Mouse (Mus musculus) bone marrow macrophage, adult 2 months (primary cell): ENCODE measurements at regions not wholly inside any gene's neighbourhood (a gene's known extent, or its start where the extent isn't known, plus 50 kb on each side); places are given as distances from the start of the nearest gene placed in this dataset.

Experiments used
- CTCF ChIP-seq: IDR thresholded peaks from 2 replicates; pipeline ENCODE4 v1.5.1; 2012; ENCODE audit warnings: low read depth, mild to moderate bottlenecking, low read length, moderate library complexity
- POLR2A ChIP-seq: IDR thresholded peaks from 2 replicates; pipeline ENCODE4 v1.6.1; 2012; ENCODE audit warnings: mild to moderate bottlenecking, low read depth, low read length, borderline replicate concordance

DNA sequence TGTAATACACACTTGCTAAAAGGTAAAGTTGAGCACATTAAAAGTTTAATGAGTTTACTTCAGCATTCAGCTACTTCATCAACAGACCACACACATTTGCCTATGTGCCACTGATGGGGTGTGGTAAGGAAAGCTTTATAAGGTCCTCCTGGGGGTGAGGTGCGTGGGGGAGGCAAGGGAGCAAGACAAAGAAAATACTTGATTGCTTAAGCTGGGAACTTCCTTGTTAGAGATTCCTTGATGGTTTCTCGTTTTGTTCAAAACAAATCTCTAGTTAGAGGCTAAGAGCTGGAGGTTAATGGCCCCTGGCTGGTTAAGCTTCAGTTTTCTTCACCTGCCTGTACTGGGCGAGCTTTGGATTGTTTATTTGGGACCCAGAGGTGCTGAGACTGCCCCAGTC, 220.7 kb downstream of the Maf start:
- TF ChIP-seq POLR2A (no peak), CTCF (no peak)
